ENCODE assay signal across 31 mouse cellular contexts in the genomic region with DNA sequence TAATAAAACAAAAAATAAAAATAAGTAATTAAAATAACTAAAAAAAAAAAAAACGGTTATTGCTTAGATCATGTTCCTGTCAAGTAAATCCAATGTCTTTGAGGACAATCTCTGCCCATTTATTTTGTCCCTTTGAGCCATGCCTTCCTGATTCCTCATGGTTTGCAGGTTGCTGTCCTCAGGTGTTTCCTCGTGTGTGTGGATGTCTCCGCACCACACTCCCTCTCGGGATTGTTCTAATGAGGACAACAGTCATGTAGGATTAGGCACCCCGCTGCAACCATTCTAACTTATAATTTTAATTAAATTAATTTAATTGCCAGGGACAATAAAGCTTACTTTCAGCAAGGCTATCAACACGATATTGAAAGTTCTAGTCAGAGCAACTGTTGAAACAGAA.
"Had no signal": no experiment of that assay in that cellular context is flagged by ENCODE, and none has a peak within 500 bp of the region (broad histone marks: within the 10 kb centered on the region; RNA-seq: fewer than 3 reads in every experiment).

No protein-coding gene starts in this region.

- H3K27me3 ChIP-seq: limb, embryonic 15.5 days; liver, embryonic 12.5 days; liver, embryonic 13.5 days; megakaryocyte, embryonic 14.5 days had no signal

- H3K4me1 ChIP-seq: midbrain, embryonic 15.5 days; neural tube, embryonic 12.5 days had no signal

- H3K27ac ChIP-seq: left cerebral cortex, adult 2 months; limb, embryonic 10.5 days; limb, embryonic 12.5 days; limb, embryonic 13.5 days; limb, embryonic 15.5 days; liver, embryonic 12.5 days; liver, embryonic 13.5 days; liver, embryonic 14.5 days; liver, embryonic 15.5 days; lung, embryonic 15.5 days; macrophage; midbrain, embryonic 12.5 days; midbrain, embryonic 13.5 days; midbrain, embryonic 15.5 days; neural tube, embryonic 12.5 days had no signal

- ATAC-seq: liver, embryonic 12.5 days; liver, postnatal 0 days; lung, postnatal 0 days; midbrain, embryonic 13.5 days; midbrain, embryonic 15.5 days; midbrain, embryonic 16.5 days had no signal

- H3K4me3 ChIP-seq: left cerebral cortex, adult 2 months; limb, embryonic 10.5 days; limb, embryonic 12.5 days; limb, embryonic 13.5 days; limb, embryonic 15.5 days; liver, embryonic 12.5 days; liver, embryonic 13.5 days; liver, embryonic 15.5 days; lung, embryonic 15.5 days; megakaryocyte, embryonic 14.5 days; midbrain, embryonic 12.5 days; midbrain, embryonic 13.5 days; midbrain, embryonic 15.5 days; myocyte; neural tube, embryonic 12.5 days had no signal

- H3K9ac ChIP-seq: limb, embryonic 12.5 days; limb, embryonic 13.5 days; limb, embryonic 15.5 days; liver, embryonic 12.5 days; liver, embryonic 13.5 days; liver, embryonic 14.5 days; liver, embryonic 15.5 days; liver, postnatal 0 days; lung, embryonic 14.5 days; lung, embryonic 15.5 days; midbrain, embryonic 12.5 days; midbrain, embryonic 13.5 days; midbrain, embryonic 15.5 days; neural tube, embryonic 12.5 days had no signal

- H3K36me3 ChIP-seq: limb, embryonic 10.5 days; limb, embryonic 12.5 days; limb, embryonic 13.5 days; limb, embryonic 15.5 days; liver, embryonic 12.5 days; liver, embryonic 13.5 days; liver, embryonic 15.5 days; lung, embryonic 15.5 days; midbrain, embryonic 12.5 days; midbrain, embryonic 13.5 days; midbrain, embryonic 15.5 days; neural tube, embryonic 12.5 days had no signal

- DNase-seq: left cerebral cortex, postnatal 4 days; liver; liver, embryonic 13.5 days; liver, postnatal 0 days; lung, adult 18-20 months; lung, adult 2 months; lung, embryonic 14.5 days; lung, postnatal 10 days; lung, postnatal 14 days; lung, postnatal 36 days; lung, postnatal 4 days; midbrain, embryonic 14.5 days had no signal

- H3K9me3 ChIP-seq: limb, embryonic 10.5 days; limb, embryonic 12.5 days; limb, embryonic 13.5 days; limb, embryonic 15.5 days; liver, embryonic 12.5 days; liver, embryonic 13.5 days; liver, embryonic 15.5 days; lung, embryonic 15.5 days; megakaryocyte, embryonic 14.5 days; midbrain, embryonic 12.5 days; midbrain, embryonic 13.5 days; midbrain, embryonic 15.5 days; neural tube, embryonic 12.5 days had no signal

- H3K4me2 ChIP-seq: limb, embryonic 12.5 days; limb, embryonic 13.5 days; limb, embryonic 15.5 days; liver, embryonic 11.5 days; liver, embryonic 12.5 days; liver, embryonic 13.5 days; liver, embryonic 15.5 days; lung, embryonic 14.5 days; lung, embryonic 15.5 days; midbrain, embryonic 12.5 days; midbrain, embryonic 13.5 days; midbrain, embryonic 15.5 days; neural tube, embryonic 12.5 days had no signal
